Mouse (Mus musculus) retina, postnatal 7 days (tissue): ENCODE results near the gene 5730596B20Rik.

Experiments used
- DNase-seq: peaks from one replicate; pipeline ENCODE4 v3.0.0-alpha.2; 2012; ENCODE audit warnings: low read depth, low spot score

5730596B20Rik gene

DNA sequence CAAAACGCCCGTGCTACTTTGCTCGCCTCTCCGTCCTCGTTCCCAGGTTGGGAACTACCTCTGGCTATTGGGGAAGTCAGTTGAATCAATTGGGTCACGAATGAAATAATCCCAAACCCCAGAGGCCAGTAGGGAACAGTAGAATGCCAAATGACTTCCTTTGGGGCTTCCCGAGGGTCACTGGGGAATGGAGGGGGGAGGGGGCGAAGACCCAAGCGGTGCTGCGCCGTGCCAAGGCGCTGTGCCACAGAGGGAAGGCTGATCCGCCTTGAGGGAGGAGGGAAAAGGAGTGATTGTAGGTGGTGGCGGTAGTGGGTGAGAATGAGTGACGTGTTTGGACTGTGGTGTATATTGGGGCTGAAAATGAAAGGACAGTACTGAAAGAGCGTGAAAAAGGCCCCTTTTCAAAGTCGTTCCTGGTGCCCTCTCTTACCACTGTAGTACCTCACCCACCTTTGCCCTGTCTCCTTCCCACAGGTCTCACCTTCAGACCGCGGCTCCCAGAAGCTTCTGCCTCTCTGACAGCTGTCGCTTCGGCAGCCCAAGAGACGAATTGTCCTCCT lies 35.3 kb downstream of the 5730596B20Rik start:
- no peak for DNase-seq

DNA sequence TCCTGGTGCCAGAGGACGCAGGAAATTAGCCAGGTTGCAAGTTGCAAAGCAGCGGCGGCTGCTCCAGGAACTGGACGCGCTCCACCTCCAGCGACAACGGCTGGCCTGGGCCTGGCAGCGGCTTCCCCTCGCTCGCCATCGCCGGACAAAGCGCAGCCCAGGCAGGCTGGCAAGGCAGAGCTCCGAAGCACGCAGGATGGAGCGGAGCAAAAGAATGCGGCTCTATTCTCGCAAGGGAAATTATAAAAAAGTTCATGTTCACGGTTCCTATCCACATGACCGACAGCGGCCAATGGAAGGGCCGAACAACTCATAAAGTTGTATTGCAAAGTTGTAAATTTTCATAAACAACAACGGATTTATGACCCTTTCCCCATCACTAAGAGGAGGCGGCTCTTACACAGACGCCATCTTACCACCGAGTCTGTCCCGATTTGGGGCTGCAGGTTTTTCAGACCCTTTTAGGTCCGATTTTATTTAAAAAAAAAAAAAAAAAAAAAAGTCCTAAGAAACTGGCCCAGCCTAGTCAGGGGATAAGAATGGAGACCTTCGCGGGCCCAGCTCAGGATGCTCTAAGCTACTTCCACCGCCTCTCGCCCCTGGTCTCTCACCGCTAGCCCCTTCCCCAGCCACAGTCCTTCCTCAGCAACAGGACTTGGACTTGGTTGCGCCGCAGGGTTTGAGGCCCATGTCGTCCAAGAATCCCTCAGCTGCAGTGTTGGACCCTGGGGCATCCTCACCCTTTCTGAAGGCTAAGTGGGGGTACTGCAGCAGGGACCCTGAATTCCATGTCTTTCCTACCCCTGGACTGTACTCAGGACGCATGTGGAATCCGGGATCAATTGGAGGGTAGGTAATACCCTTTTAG lies 36.1 kb downstream of the 5730596B20Rik start, which contains the start of the genes Hoxa3 and Gm28308:
Gene Hoxa3, minus strand, starts transcription at position 218 of the 868 bp plus-strand sequence.
Gene Gm28308, minus strand, starts transcription at position 221 of the 868 bp plus-strand sequence.
- no peak for DNase-seq

- DNase-seq = no peak
Observed at GRCm38 (mm10) chr6:52214271-52214670, 37.0 kb downstream of the 5730596B20Rik start.

GRCm38 (mm10) chr6:52215070-52215469 lies 37.8 kb downstream of the 5730596B20Rik start:
- no peak for DNase-seq

GRCm38 (mm10) chr6:52215771-52216535 lies 38.7 kb downstream of the 5730596B20Rik start:
- DNase-seq = no peak

- DNase-seq = no peak
Observed at GRCm38 (mm10) chr6:52216691-52217458, 39.6 kb downstream of the 5730596B20Rik start.

DNA sequence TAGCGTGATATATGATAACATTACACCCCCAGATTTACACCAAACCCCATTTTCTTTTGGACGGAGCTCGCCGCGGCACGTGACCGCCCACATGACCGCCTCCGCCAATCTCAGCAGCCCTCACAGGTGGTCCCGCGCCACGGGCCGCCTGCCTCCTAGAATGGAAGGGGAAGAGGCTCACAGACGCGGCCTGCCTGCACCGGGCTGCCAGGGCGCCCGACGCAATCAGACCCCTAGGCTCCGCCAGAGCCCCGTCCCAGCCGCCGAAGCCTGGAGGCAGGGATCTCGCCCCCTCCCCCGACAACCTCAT lies 40.1 kb downstream of the 5730596B20Rik start:
- no peak for DNase-seq

GRCm38 (mm10) chr6:52217895-52218642 lies 40.8 kb downstream of the 5730596B20Rik start:
- no peak for DNase-seq

GRCm38 (mm10) chr6:52218643-52219215 lies 41.4 kb downstream of the 5730596B20Rik start:
- DNase-seq = no peak

GRCm38 (mm10) chr6:52219234-52219942 lies 42.1 kb downstream of the 5730596B20Rik start:
- no peak for DNase-seq

DNA sequence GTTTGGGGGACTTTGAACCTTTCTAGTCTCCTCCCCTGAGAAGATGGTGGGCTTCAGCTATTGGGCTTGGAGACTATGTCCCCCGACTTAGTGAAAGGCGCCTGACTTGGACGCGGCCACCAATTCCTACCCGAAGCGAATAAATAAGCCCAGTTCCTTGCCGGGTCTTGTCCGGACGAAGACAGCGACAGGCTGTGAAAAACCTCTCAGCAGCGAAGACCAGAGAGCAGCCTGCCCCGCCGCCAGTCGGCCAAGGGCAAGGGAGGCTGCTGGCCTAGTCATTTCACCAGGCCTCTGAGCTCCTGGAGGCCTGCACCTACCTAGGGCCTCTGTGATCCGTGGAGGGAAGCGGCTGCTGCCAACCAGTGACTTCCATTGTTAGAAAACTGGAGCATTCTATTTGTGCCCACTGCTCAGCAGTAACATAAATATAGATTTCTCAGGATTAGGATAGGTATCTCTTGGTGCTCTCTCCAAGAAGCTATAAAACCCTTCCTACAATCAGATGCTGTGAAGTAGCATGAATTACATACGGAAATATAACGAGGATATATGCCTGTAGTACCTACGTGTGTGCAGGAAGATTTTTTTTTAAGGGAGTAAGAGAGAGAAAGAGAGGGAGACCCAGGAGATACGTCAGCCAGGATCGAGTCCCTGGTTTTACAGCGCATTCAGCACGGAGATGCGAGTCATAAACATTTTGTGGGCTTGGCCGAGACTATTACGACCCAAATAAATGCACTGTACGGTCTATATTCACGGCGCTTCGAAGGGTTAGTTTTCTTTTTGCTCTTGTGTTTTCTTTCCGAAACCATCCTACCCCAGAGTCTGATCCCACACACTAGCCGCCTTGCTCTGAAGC lies 42.9 kb downstream of the 5730596B20Rik start:
- DNase-seq = no peak

GRCm38 (mm10) chr6:52220865-52221310 lies 43.6 kb downstream of the 5730596B20Rik start:
- no peak for DNase-seq

DNA sequence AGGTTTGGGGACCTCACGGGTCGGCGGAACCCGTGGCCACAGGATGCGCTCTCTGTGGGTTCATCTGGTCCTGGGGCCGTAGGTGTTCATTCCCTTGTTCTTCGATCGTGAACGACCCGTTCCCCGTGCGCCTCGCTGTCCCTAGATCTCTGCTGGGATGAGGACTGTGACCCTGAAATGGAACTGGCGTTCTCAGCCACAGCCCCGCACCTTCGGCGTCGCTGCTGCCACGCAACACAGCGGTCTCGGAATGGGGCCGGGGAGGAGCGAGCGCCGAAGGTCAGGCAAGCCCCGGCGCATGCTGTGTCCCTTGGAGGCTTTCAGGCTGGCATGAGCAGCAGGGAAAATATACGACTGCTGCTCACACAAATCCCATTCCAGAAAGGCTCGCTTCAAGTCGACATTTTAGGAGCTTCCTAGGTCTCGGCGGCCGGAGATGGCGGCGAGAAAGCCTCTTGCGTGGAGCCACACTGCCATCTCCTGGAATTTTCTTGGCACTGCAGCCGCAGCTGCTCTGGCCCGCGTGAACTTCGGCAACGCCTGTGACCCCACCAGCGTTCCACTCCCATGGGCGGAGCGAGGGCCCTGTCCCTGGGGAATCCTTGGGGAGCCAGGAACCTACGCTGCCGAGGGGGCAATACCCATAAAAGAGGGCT lies 44.2 kb downstream of the 5730596B20Rik start, which contains the start of gene Hoxa7:
Gene Hoxa7, minus strand, starts transcription at position 518 of the 656 bp plus-strand sequence.
- DNase-seq = peak; percentile 68

GRCm38 (mm10) chr6:52221993-52222685 lies 44.8 kb downstream of the 5730596B20Rik start:
- no peak for DNase-seq

- no peak for DNase-seq
Observed at GRCm38 (mm10) chr6:52222729-52223128, 45.4 kb downstream of the 5730596B20Rik start.

DNA sequence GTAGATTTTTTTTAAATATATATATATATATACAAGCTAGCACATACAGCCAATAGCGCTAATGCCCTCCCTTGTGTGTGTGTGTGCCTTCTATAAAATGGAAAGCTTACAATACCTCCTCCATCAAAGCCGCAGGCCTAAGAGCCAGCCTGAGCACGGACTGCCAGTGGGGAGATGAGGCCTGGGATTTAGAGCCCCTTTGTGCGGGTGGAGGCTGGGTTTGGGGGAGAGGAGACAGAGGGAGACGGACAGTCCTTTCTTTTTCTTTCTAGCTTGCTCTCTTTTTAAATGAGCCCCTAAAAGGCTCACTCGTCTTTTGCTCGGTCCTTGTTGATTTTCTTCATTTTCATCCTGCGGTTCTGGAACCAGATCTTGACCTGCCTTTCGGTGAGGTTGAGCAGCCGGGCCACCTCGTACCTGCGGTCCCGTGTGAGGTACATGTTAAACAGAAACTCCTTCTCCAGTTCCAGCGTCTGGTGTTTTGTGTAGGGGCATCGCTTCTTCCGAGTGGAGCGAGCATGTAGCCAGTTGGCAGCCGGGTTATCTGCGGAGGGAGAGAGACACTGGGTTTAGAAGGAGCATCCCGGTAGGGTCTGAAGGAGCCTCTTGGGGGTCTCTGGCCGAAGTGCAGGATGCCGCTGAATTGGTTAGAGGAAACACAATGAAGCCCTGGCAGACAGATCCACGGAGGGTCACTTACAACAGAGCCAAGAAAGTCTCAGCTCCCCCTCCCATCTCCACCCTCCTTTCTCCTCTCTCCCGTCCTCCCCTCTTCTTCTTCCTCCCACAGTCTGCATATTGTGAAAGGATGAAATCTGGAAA lies 46.9 kb downstream of the 5730596B20Rik start:
- no peak for DNase-seq
